Mouse (Mus musculus): ENCODE results near the gene Usp42.

DNA sequence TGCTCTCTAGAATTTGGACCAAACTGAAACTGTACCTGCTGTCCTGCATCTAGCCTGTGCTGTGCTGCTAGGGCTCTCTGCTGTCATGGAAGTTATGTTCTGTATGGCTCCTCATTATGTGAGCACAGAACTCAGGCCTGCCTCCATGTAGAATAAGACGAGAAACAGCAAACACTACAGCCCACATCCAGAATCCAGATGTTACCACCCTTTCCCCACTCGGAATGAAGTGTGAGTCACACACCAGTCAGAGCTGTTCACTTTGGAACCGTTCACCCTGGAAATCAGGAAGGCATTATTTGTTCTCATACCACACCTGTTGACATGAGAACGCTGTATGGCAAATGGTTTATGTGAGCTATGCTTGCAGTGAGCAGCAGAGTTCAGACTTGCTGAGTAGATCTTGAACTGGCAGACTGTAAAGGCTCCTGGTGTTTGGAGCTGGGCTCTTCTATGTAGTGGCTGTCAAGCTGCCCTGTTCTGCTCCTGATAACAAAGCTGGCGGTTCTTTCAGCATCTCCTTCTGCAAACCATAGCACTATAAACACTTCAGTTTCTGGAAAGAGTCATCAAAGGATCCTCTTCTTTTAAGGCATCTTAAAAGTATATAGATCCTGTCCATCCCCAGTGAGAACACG lies 53.3 kb downstream of the Usp42 start:
- no peak for TF ChIP-seq TCF12 (IDR thresholded peaks at IDR 0.05; ENCODE audit: insufficient read depth, poor library complexity, severe bottlenecking)
- TF ChIP-seq POLR2A (IDR thresholded peaks at IDR 0.05; ENCODE audit: insufficient read length, low read depth) = no peak
- TF ChIP-seq CEBPB (IDR thresholded peaks at IDR 0.05; ENCODE audit: insufficient read depth, poor library complexity, severe bottlenecking) = no peak
- TF ChIP-seq USF1 (IDR thresholded peaks at IDR 0.05; ENCODE audit: low read depth) = no peak
- no peak for TF ChIP-seq POLR2AphosphoS2 (IDR thresholded peaks at IDR 0.05; ENCODE audit: insufficient read length, low read depth)

Measured in myocyte (in vitro differentiated cells).